Mouse (Mus musculus): ENCODE measurements around the gene Tbc1d22b. TPM values are rescaled to one million over a fixed set of nuclear protein-coding genes. Genes with fewer than 3 reads are reported as not detected.

Gene Tbc1d22b
- polyA plus RNA-seq, 1 experiment, result 36.5 TPM

DNA sequence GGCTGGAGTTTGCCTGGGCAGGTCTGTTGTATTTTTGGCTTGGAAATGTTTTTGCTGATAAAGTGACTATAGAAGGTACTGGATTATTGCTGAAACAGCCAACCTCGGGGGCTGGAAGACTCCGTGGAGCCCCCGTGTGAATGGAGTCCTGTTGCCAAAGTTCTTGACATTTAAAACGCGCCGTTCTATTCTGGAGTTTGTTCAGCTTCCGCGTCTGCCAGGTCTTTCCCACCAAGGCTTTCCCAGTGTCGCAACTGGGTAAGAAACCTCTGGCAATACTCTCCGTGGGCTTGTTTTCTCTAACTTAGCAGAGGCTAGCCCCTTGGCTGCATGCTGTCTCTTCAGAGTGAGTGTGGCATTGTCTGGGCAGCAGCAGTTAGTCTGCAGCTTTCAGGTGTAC, 6.9 kb downstream of the Tbc1d22b start:
- no peak overlapping the region for H3K4me3 ChIP-seq (ENCODE audit: insufficient read depth, low read length)
- no peak overlapping the region for H3K27ac ChIP-seq (ENCODE audit: insufficient read depth, low read length)
- TF ChIP-seq POLR2A (IDR thresholded peaks at IDR 0.05; ENCODE audit: extremely low read depth, insufficient read depth, low read length), result no peak
- no peak for TF ChIP-seq CTCF (IDR thresholded peaks at IDR 0.05; ENCODE audit: extremely low read depth, insufficient read depth, low read length)
- H3K4me1 ChIP-seq (ENCODE audit: control insufficient read depth, insufficient read depth, low read length), result no peaks in the 10 kb centered on the region

DNA sequence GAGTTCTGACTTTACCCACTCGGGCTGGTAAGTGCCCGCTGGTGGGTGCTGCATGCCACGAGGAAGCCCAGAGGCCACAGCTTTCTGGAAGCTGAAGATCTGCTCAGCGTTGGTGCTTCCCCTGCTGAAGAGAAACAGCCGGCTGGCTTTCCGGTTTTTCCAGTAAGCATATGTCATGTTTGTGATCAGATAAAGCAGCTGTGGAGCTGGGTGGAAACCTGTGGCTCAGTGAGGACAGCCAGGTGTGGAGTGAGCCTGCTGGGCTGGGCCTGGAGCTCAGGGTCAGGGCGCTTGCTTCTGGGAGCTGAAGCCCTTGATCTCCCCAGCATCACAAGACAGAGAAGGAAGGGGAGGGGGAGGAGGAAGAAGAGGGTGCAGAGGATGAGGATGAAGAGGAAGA, 7.3 kb downstream of the Tbc1d22b start:
- no peak overlapping the region for H3K4me3 ChIP-seq (ENCODE audit: insufficient read depth, low read length)
- no peaks in the 10 kb centered on the region for H3K4me1 ChIP-seq (ENCODE audit: control insufficient read depth, insufficient read depth, low read length)
- no peak for TF ChIP-seq POLR2A (IDR thresholded peaks at IDR 0.05; ENCODE audit: extremely low read depth, insufficient read depth, low read length)
- no peak overlapping the region for H3K27ac ChIP-seq (ENCODE audit: insufficient read depth, low read length)

- no peak overlapping the region for H3K4me3 ChIP-seq (ENCODE audit: insufficient read depth, low read length)
- TF ChIP-seq POLR2A (IDR thresholded peaks at IDR 0.05; ENCODE audit: extremely low read depth, insufficient read depth, low read length) (no peak), CTCF (IDR thresholded peaks at IDR 0.05; ENCODE audit: extremely low read depth, insufficient read depth, low read length) (no peak)
- no peaks in the 10 kb centered on the region for H3K4me1 ChIP-seq (ENCODE audit: control insufficient read depth, insufficient read depth, low read length)
- no peak overlapping the region for H3K27ac ChIP-seq (ENCODE audit: insufficient read depth, low read length)
These were observed 8.9 kb downstream of the Tbc1d22b start for GRCm38 (mm10) chr17:29558476-29558875.

GRCm38 (mm10) chr17:29565521-29565920, 15.9 kb downstream of the Tbc1d22b start:
- no peak for TF ChIP-seq CTCF (IDR thresholded peaks at IDR 0.05; ENCODE audit: extremely low read depth, insufficient read depth, low read length)
- TF ChIP-seq POLR2A (IDR thresholded peaks at IDR 0.05; ENCODE audit: extremely low read depth, insufficient read depth, low read length), result no peak
- Histone ChIP-seq H3K27ac (ENCODE audit: insufficient read depth, low read length) (no peak overlapping the region), H3K4me3 (ENCODE audit: insufficient read depth, low read length) (no peak overlapping the region), H3K4me1 (ENCODE audit: control insufficient read depth, insufficient read depth, low read length) (no peaks in the 10 kb centered on the region)

DNA sequence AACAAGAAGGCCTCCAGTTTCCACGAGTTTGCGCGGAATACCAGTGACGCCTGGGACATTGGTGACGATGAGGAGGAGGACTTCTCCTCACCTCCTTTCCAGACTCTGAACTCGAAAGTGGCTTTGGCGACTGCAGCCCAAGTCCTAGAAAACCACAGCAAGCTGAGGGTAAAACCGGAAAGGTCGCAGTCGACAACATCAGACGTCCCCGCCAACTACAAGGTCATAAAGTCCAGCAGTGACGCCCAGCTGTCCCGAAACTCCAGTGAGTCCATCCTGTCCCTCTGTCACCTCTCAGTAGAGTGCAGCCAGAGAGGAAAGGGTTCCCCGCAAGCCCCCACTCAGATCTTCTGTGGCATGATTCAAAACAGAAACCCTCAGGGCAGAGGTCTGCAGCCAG, 18.9 kb downstream of the Tbc1d22b start:
- no peak overlapping the region for H3K4me3 ChIP-seq (ENCODE audit: insufficient read depth, low read length)
- no peaks in the 10 kb centered on the region for H3K4me1 ChIP-seq (ENCODE audit: control insufficient read depth, insufficient read depth, low read length)
- TF ChIP-seq CTCF (IDR thresholded peaks at IDR 0.05; ENCODE audit: extremely low read depth, insufficient read depth, low read length) (no peak), POLR2A (IDR thresholded peaks at IDR 0.05; ENCODE audit: extremely low read depth, insufficient read depth, low read length) (no peak)
- H3K27ac ChIP-seq (ENCODE audit: insufficient read depth, low read length), result no peak overlapping the region

- H3K27ac ChIP-seq (ENCODE audit: insufficient read depth, low read length), result no peak overlapping the region
- TF ChIP-seq POLR2A (IDR thresholded peaks at IDR 0.05; ENCODE audit: extremely low read depth, insufficient read depth, low read length), result no peak
- no peak overlapping the region for H3K4me3 ChIP-seq (ENCODE audit: insufficient read depth, low read length)
- no peaks in the 10 kb centered on the region for H3K4me1 ChIP-seq (ENCODE audit: control insufficient read depth, insufficient read depth, low read length)
These were observed 20.2 kb downstream of the Tbc1d22b start for GRCm38 (mm10) chr17:29569831-29570230.

DNA sequence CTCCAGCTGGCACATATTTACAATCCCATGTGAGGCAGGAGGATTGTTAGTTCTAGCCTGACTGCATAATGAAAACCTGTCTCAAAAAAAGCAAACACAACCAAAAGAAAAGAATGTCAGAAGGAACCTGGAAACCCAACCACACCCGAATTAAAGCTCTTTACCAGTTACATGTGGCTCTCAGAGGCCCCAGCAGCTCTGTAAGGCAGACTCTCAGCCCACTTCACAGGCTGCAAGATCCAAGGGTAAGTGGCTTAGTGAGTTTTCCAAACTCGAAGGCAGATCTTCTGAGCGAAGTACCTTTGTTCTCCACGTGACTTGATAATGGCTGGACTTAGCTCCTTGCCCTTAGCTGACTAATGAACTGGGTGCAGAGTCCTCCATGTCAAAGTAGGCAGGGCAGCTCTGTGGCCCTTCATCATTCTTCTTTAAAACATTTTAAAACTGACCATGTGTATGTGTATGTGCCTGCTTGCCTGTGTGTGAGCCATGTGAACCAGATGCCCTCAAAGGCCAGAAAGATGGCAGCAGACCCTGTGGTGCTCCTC, 30.1 kb downstream of the Tbc1d22b start:
- TF ChIP-seq POLR2A (IDR thresholded peaks at IDR 0.05; ENCODE audit: extremely low read depth, insufficient read depth, low read length) (no peak), CTCF (IDR thresholded peaks at IDR 0.05; ENCODE audit: extremely low read depth, insufficient read depth, low read length) (no peak)
- Histone ChIP-seq H3K27ac (ENCODE audit: insufficient read depth, low read length) (no peak overlapping the region), H3K4me3 (ENCODE audit: insufficient read depth, low read length) (no peak overlapping the region), H3K4me1 (ENCODE audit: control insufficient read depth, insufficient read depth, low read length) (peaks cover 2% of the 10 kb centered on the region; the same call in 1 of the 2 replicates)

GRCm38 (mm10) chr17:29583569-29583968, 34.0 kb downstream of the Tbc1d22b start:
- H3K4me3 ChIP-seq (ENCODE audit: insufficient read depth, low read length), result no peak overlapping the region
- no peaks in the 10 kb centered on the region for H3K4me1 ChIP-seq (ENCODE audit: control insufficient read depth, insufficient read depth, low read length)
- no peak for TF ChIP-seq CTCF (IDR thresholded peaks at IDR 0.05; ENCODE audit: extremely low read depth, insufficient read depth, low read length)
- TF ChIP-seq POLR2A (IDR thresholded peaks at IDR 0.05; ENCODE audit: extremely low read depth, insufficient read depth, low read length), result no peak
- no peak overlapping the region for H3K27ac ChIP-seq (ENCODE audit: insufficient read depth, low read length)

GRCm38 (mm10) chr17:29584306-29584705, 34.7 kb downstream of the Tbc1d22b start:
- H3K27ac ChIP-seq (ENCODE audit: insufficient read depth, low read length), result no peak overlapping the region
- no peak overlapping the region for H3K4me3 ChIP-seq (ENCODE audit: insufficient read depth, low read length)
- no peaks in the 10 kb centered on the region for H3K4me1 ChIP-seq (ENCODE audit: control insufficient read depth, insufficient read depth, low read length)
- TF ChIP-seq CTCF (IDR thresholded peaks at IDR 0.05; ENCODE audit: extremely low read depth, insufficient read depth, low read length), result no peak
- TF ChIP-seq POLR2A (IDR thresholded peaks at IDR 0.05; ENCODE audit: extremely low read depth, insufficient read depth, low read length), result no peak

GRCm38 (mm10) chr17:29584737-29585136, 35.2 kb downstream of the Tbc1d22b start:
- H3K4me1 ChIP-seq (ENCODE audit: control insufficient read depth, insufficient read depth, low read length), result peaks cover under 1% of the 10 kb centered on the region; the same call in 1 of the 2 replicates
- no peak for TF ChIP-seq CTCF (IDR thresholded peaks at IDR 0.05; ENCODE audit: extremely low read depth, insufficient read depth, low read length)
- no peak for TF ChIP-seq POLR2A (IDR thresholded peaks at IDR 0.05; ENCODE audit: extremely low read depth, insufficient read depth, low read length)
- H3K4me3 ChIP-seq (ENCODE audit: insufficient read depth, low read length), result no peak overlapping the region
- no peak overlapping the region for H3K27ac ChIP-seq (ENCODE audit: insufficient read depth, low read length)

All from cortical plate, adult 2 months (tissue).